Mouse (Mus musculus) heart, embryonic 16.5 days (tissue): ENCODE results near the gene Gphb5. TPM values are rescaled to one million over a fixed set of nuclear protein-coding genes. Genes with fewer than 3 reads are reported as not detected.
A peak's percentile ranks its signal among the peaks of the same experiment; 100 is the strongest.

Experiments
- ATAC-seq: fragments of 200-750 bp; cut with Nextera tagmentation; replicated peaks from 2 replicates; pipeline ENCODE4 v1.8.0; 2017; ENCODE audit warnings: moderate number of reproducible peaks; ENCODE audit not compliant: insufficient read depth, low FRiP score; ENCODE audit errors: extremely low read depth
- H3K27ac ChIP-seq: fragments of 300-500 bp; sonication (generic); 2 replicates; pipeline ENCODE4 v1.5.1; 2014; ENCODE audit warnings: mild to moderate bottlenecking, low read length, control low read depth, moderate library complexity
- H3K27me3 ChIP-seq: fragments of 300-500 bp; sonication (generic); 2 replicates; pipeline ENCODE4 v1.6.1; 2014; ENCODE audit warnings: low read length, mixed read lengths; ENCODE audit not compliant: control insufficient read depth, insufficient read depth
- H3K36me3 ChIP-seq: fragments of 300-500 bp; sonication (generic); 2 replicates; pipeline ENCODE4 v1.6.1; 2014; ENCODE audit not compliant: control insufficient read depth, insufficient read depth
- H3K4me1 ChIP-seq: fragments of 300-500 bp; sonication (generic); 2 replicates; pipeline ENCODE4 v1.6.1; 2014; ENCODE audit warnings: low read length, mixed read lengths; ENCODE audit not compliant: control insufficient read depth, insufficient read depth
- H3K4me2 ChIP-seq: fragments of 300-500 bp; sonication (generic); 2 replicates; pipeline ENCODE4 v1.6.1; 2014; ENCODE audit warnings: low read depth, mild to moderate bottlenecking, control low read depth, low read length
- H3K4me3 ChIP-seq: fragments of 300-500 bp; sonication (generic); 2 replicates; pipeline ENCODE4 v1.5.1; 2014; ENCODE audit warnings: mild to moderate bottlenecking, control low read depth, low read length
- H3K9ac ChIP-seq: fragments of 300-500 bp; sonication (generic); 2 replicates; pipeline ENCODE4 v1.6.1; 2014; ENCODE audit warnings: low read length, control low read depth
- H3K9me3 ChIP-seq: fragments of 300-500 bp; sonication (generic); replicated peaks from 2 replicates; pipeline ENCODE4 v1.6.1; 2016; ENCODE audit warnings: low read length; ENCODE audit not compliant: control insufficient read depth
- WGBS: fragments of 180-500 bp; shearing (Covaris S2); extraction: QIAGEN DNeasy Blood & Tissue Kit; methylation state at CpG from one replicate; pipeline ENCODE4 v1.1.7; 2014; 5-methylcytosine and 5-hydroxymethylcytosine counted together
- polyA plus RNA-seq: library from polyadenylated mRNA; unstranded; fragments of >200 nt; fragmentation: Nextera tagmentation; extraction: Ambion mirVana; gene quantifications from 2 replicates; pipeline ENCODE4 v1.2.1, GENCODE M21; 2015

The Gphb5 gene
- polyA plus RNA-seq, 1 experiment from 2014 or later, result 0.08 TPM

- H3K4me3 ChIP-seq, result no peak overlapping the region
- no peaks in the 10 kb centered on the region for H3K36me3 ChIP-seq
- no peak for ATAC-seq
- H3K4me2 ChIP-seq, result no peak overlapping the region
- H3K4me1 ChIP-seq, result no peaks in the 10 kb centered on the region
- no peaks in the 10 kb centered on the region for H3K27me3 ChIP-seq
- H3K9ac ChIP-seq, result no peak overlapping the region
- H3K9me3 ChIP-seq, result no peaks in the 10 kb centered on the region
- H3K27ac ChIP-seq, result no peak overlapping the region
- 65% methylated on average over 6 of the region's 6 CpGs for WGBS
Observed at GRCm38 (mm10) chr12:75414991-75415390, 1.6 kb downstream of the Gphb5 start.

GRCm38 (mm10) chr12:75412964-75413363, 3.6 kb downstream of the Gphb5 start:
- no peaks in the 10 kb centered on the region for H3K27me3 ChIP-seq
- no peak overlapping the region for H3K9ac ChIP-seq
- H3K4me1 ChIP-seq, result no peaks in the 10 kb centered on the region
- no peaks in the 10 kb centered on the region for H3K9me3 ChIP-seq
- 0 out of 2 replicates have a peak overlapping the region, but pooled peaks have one; percentile 6 for H3K4me2 ChIP-seq
- ATAC-seq, result no peak
- no peak overlapping the region for H3K4me3 ChIP-seq
- H3K27ac ChIP-seq, result no peak overlapping the region
- WGBS, result 71% methylated on average over 9 of the region's 9 CpGs
- H3K36me3 ChIP-seq, result no peaks in the 10 kb centered on the region

- Histone ChIP-seq H3K9ac (no peak overlapping the region), H3K27ac (no peak overlapping the region), H3K4me1 (no peaks in the 10 kb centered on the region)
Observed at GRCm38 (mm10) chr12:75397077-75397476, 19.5 kb downstream of the Gphb5 start.

GRCm38 (mm10) chr12:75396616-75397015, 20.0 kb downstream of the Gphb5 start:
- no peak for ATAC-seq
- 60% methylated on average over 3 of the region's 3 CpGs for WGBS
- Histone ChIP-seq H3K27ac (no peak overlapping the region), H3K9me3 (no peaks in the 10 kb centered on the region), H3K4me3 (no peak overlapping the region), H3K9ac (no peak overlapping the region), H3K4me1 (no peaks in the 10 kb centered on the region), H3K4me2 (no peak overlapping the region), H3K27me3 (no peaks in the 10 kb centered on the region), H3K36me3 (0 out of 2 replicates have a peak, but pooled peaks cover 3% of the 10 kb centered on the region)

More at GRCm38 (mm10) chr12:75397077-75397476, 19.5 kb downstream of the Gphb5 start:
- ATAC-seq, result peak; percentile 52; the same call in 1 of the 2 replicates
- Histone ChIP-seq H3K27me3 (no peaks in the 10 kb centered on the region), H3K36me3 (0 out of 2 replicates have a peak, but pooled peaks cover 2% of the 10 kb centered on the region), H3K9me3 (no peaks in the 10 kb centered on the region), H3K4me2 (no peak overlapping the region), H3K4me3 (no peak overlapping the region)
- 30% methylated on average over 7 of the region's 7 CpGs for WGBS

GRCm38 (mm10) chr12:75394011-75394773, 22.4 kb downstream of the Gphb5 start:
- 78% methylated on average over 20 of the region's 20 CpGs for WGBS
- no peaks in the 10 kb centered on the region for H3K9me3 ChIP-seq
- no peak overlapping the region for H3K4me2 ChIP-seq
- H3K4me3 ChIP-seq, result no peak overlapping the region
- no peak overlapping the region for H3K27ac ChIP-seq
- 0 out of 2 replicates have a peak, but pooled peaks cover 3% of the 10 kb centered on the region for H3K36me3 ChIP-seq
- H3K27me3 ChIP-seq, result no peaks in the 10 kb centered on the region
- no peak overlapping the region for H3K9ac ChIP-seq
- no peaks in the 10 kb centered on the region for H3K4me1 ChIP-seq
- no peak for ATAC-seq

GRCm38 (mm10) chr12:75391526-75391925, 25.1 kb downstream of the Gphb5 start:
- no peak overlapping the region for H3K27ac ChIP-seq
- no peak for ATAC-seq
- no peak overlapping the region for H3K4me3 ChIP-seq
- H3K4me1 ChIP-seq, result no peaks in the 10 kb centered on the region
- peaks cover 3% of the 10 kb centered on the region; the same call in 1 of the 2 replicates for H3K27me3 ChIP-seq
- H3K9me3 ChIP-seq, result no peaks in the 10 kb centered on the region
- H3K36me3 ChIP-seq, result 0 out of 2 replicates have a peak, but pooled peaks cover 3% of the 10 kb centered on the region
- WGBS, result 78% methylated on average over 9 of the region's 9 CpGs
- no peak overlapping the region for H3K9ac ChIP-seq
- H3K4me2 ChIP-seq, result no peak overlapping the region

- no peak for ATAC-seq
- 40% methylated on average over 20 of the region's 20 CpGs for WGBS
Observed at GRCm38 (mm10) chr12:75389308-75390135, 27.1 kb downstream of the Gphb5 start.

GRCm38 (mm10) chr12:75388521-75388920, 28.1 kb downstream of the Gphb5 start:
- Histone ChIP-seq H3K36me3 (0 out of 2 replicates have a peak, but pooled peaks cover 3% of the 10 kb centered on the region), H3K9me3 (no peaks in the 10 kb centered on the region), H3K4me1 (no peaks in the 10 kb centered on the region), H3K4me2 (no peak overlapping the region), H3K27ac (no peak overlapping the region), H3K4me3 (no peak overlapping the region), H3K27me3 (peaks cover 3% of the 10 kb centered on the region; the same call in 1 of the 2 replicates), H3K9ac (no peak overlapping the region)
- ATAC-seq, result no peak
- 83% methylated on average over 9 of the region's 9 CpGs for WGBS

More at GRCm38 (mm10) chr12:75389308-75390135, 27.1 kb downstream of the Gphb5 start:
- Histone ChIP-seq H3K36me3 (0 out of 2 replicates have a peak, but pooled peaks cover 3% of the 10 kb centered on the region), H3K9ac (no peak overlapping the region), H3K27ac (no peak overlapping the region), H3K27me3 (peaks cover 3% of the 10 kb centered on the region; the same call in 1 of the 2 replicates), H3K9me3 (no peaks in the 10 kb centered on the region), H3K4me3 (no peak overlapping the region), H3K4me2 (no peak overlapping the region; the same call in 1 of the 2 replicates), H3K4me1 (no peaks in the 10 kb centered on the region)
